In the genomic region with DNA sequence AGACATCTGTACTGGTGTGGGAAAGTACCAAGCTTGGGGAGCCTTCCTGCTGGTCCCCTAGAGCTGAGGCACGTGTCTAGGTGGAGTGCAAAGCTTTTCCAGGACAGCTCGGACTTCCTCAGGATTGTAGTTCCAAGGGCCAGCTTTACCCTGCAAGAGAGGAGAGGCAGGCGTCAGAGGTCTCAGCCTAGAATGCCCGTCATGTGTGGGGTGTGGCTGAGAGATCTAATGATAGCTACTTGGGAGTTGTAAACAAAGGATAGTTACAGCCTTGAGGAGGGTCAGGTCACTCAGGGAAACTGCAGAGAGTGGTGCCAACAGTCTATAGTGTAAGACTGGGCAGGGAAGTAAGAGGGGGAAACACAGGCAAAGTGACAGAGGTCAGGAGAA, we compare ENCODE assay signal across 23 mouse cellular contexts. TPM values are rescaled to one million over a fixed set of nuclear protein-coding genes. Genes with fewer than 3 reads are reported as not detected.
A peak's percentile ranks its signal among the peaks of the same experiment; 100 is the strongest.
DNase-seq lines count a peak whose midpoint lies in the region; ATAC-seq and TF ChIP-seq lines count a peak whose summit lies in the region.
"Had no signal": no experiment of that assay in that cellular context is flagged by ENCODE, and none has a peak within 500 bp of the region (broad histone marks: within the 10 kb centered on the region; RNA-seq: fewer than 3 reads in every experiment).

No protein-coding gene starts in this region.

- 71% methylated on average over 4 of the region's 4 CpGs for WGBS in forebrain, embryonic 15.5 days
- WGBS in forebrain, embryonic 10.5 days, result 71% methylated on average over 4 of the region's 4 CpGs
- WGBS in kidney, embryonic 16.5 days, result 29% methylated on average over 4 of the region's 4 CpGs
- WGBS in intestine, postnatal 0 days, result 12% methylated on average over 4 of the region's 4 CpGs
- 23% methylated on average over 4 of the region's 4 CpGs for WGBS in stomach, embryonic 16.5 days
- WGBS in midbrain, embryonic 14.5 days, result 76% methylated on average over 4 of the region's 4 CpGs

- no peaks in the 10 kb centered on the region for H3K9me3 ChIP-seq in forebrain, embryonic 15.5 days
- H3K9me3 ChIP-seq in forebrain, embryonic 10.5 days, result no peaks in the 10 kb centered on the region
- H3K9me3 ChIP-seq in kidney, embryonic 16.5 days (ENCODE audit: low read length), result no peaks in the 10 kb centered on the region
- H3K9me3 ChIP-seq in intestine, postnatal 0 days (ENCODE audit: control insufficient read depth), result no peaks in the 10 kb centered on the region
- H3K9me3 ChIP-seq in stomach, embryonic 16.5 days (replicated peaks; ENCODE audit: control insufficient read depth, low read length), result no peaks in the 10 kb centered on the region
- no peaks in the 10 kb centered on the region for H3K9me3 ChIP-seq in midbrain, embryonic 14.5 days (ENCODE audit: control insufficient read depth, low read length)
- H3K9me3 ChIP-seq: embryonic facial prominence, embryonic 13.5 days; midbrain, embryonic 12.5 days; neural tube, embryonic 12.5 days had no signal

- H3K27ac ChIP-seq in forebrain, embryonic 15.5 days (replicated peaks), result peak overlapping the region; percentile 35; the same call in 1 of the 2 replicates
- no peak overlapping the region for H3K27ac ChIP-seq in forebrain, embryonic 10.5 days
- no peak overlapping the region for H3K27ac ChIP-seq in kidney, embryonic 16.5 days (ENCODE audit: low read length)
- no peak overlapping the region; the same call in 1 of the 2 replicates for H3K27ac ChIP-seq in intestine, postnatal 0 days (ENCODE audit: low read depth, low read length)
- no peak overlapping the region for H3K27ac ChIP-seq in stomach, embryonic 16.5 days (ENCODE audit: low read length)
- H3K27ac ChIP-seq in midbrain, embryonic 14.5 days (replicated peaks; ENCODE audit: low read depth, low read length), result no peak overlapping the region
- H3K27ac ChIP-seq: embryonic facial prominence, embryonic 13.5 days; heart, adult 2 months; liver, embryonic 14.5 days; macrophage; midbrain, embryonic 12.5 days; neural tube, embryonic 12.5 days had no signal

- no peaks in the 10 kb centered on the region for H3K4me1 ChIP-seq in forebrain, embryonic 15.5 days
- peaks cover 4% of the 10 kb centered on the region; the same call in 1 of the 2 replicates for H3K4me1 ChIP-seq in forebrain, embryonic 10.5 days
- no peaks in the 10 kb centered on the region for H3K4me1 ChIP-seq in kidney, embryonic 16.5 days (ENCODE audit: insufficient read depth, low read length)
- H3K4me1 ChIP-seq in intestine, postnatal 0 days (replicated peaks; ENCODE audit: control insufficient read depth, insufficient read depth, low read length), result no peaks in the 10 kb centered on the region
- no peaks in the 10 kb centered on the region for H3K4me1 ChIP-seq in stomach, embryonic 16.5 days (ENCODE audit: control insufficient read depth, insufficient read depth, low read length)
- no peaks in the 10 kb centered on the region for H3K4me1 ChIP-seq in midbrain, embryonic 14.5 days (ENCODE audit: control insufficient read depth, insufficient read depth, low read length)
- H3K4me1 ChIP-seq: embryonic facial prominence, embryonic 13.5 days; midbrain, embryonic 12.5 days; neural tube, embryonic 12.5 days had no signal

- H3K27me3 ChIP-seq in forebrain, embryonic 15.5 days, result no peaks in the 10 kb centered on the region
- H3K27me3 ChIP-seq in forebrain, embryonic 10.5 days (ENCODE audit: poor library complexity, severe bottlenecking), result no peaks in the 10 kb centered on the region
- no peaks in the 10 kb centered on the region for H3K27me3 ChIP-seq in kidney, embryonic 16.5 days (ENCODE audit: insufficient read depth, low read length)
- H3K27me3 ChIP-seq in intestine, postnatal 0 days (replicated peaks; ENCODE audit: control insufficient read depth, insufficient read depth, low read length), result no peaks in the 10 kb centered on the region
- no peaks in the 10 kb centered on the region for H3K27me3 ChIP-seq in stomach, embryonic 16.5 days (ENCODE audit: control insufficient read depth, insufficient read depth, low read length)
- no peaks in the 10 kb centered on the region for H3K27me3 ChIP-seq in midbrain, embryonic 14.5 days (ENCODE audit: control insufficient read depth, insufficient read depth, low read length)
- H3K27me3 ChIP-seq: embryonic facial prominence, embryonic 13.5 days; neural tube, embryonic 12.5 days; Patski had no signal

- no peak overlapping the region for H3K4me2 ChIP-seq in forebrain, embryonic 15.5 days (replicated peaks)
- H3K4me2 ChIP-seq in kidney, embryonic 16.5 days (replicated peaks; ENCODE audit: low read depth, low read length), result no peak overlapping the region
- H3K4me2 ChIP-seq in intestine, postnatal 0 days (replicated peaks; ENCODE audit: low read depth), result no peak overlapping the region
- H3K4me2 ChIP-seq in stomach, embryonic 16.5 days (ENCODE audit: low read depth, low read length), result no peak overlapping the region
- H3K4me2 ChIP-seq in midbrain, embryonic 14.5 days (ENCODE audit: low read length), result no peak overlapping the region
- H3K4me2 ChIP-seq: embryonic facial prominence, embryonic 13.5 days; midbrain, embryonic 12.5 days; neural tube, embryonic 12.5 days had no signal

- H3K9ac ChIP-seq in forebrain, embryonic 15.5 days (replicated peaks), result no peak overlapping the region
- H3K9ac ChIP-seq in kidney, embryonic 16.5 days (replicated peaks; ENCODE audit: low read length), result no peak overlapping the region
- no peak overlapping the region for H3K9ac ChIP-seq in intestine, postnatal 0 days (ENCODE audit: low read depth, low read length)
- no peak overlapping the region for H3K9ac ChIP-seq in stomach, embryonic 16.5 days (ENCODE audit: low read length)
- H3K9ac ChIP-seq in midbrain, embryonic 14.5 days (replicated peaks; ENCODE audit: low read length), result no peak overlapping the region
- H3K9ac ChIP-seq: embryonic facial prominence, embryonic 13.5 days; liver, embryonic 14.5 days; midbrain, embryonic 12.5 days; neural tube, embryonic 12.5 days had no signal

- H3K4me3 ChIP-seq in forebrain, embryonic 15.5 days, result no peak overlapping the region
- no peak overlapping the region for H3K4me3 ChIP-seq in forebrain, embryonic 10.5 days
- H3K4me3 ChIP-seq in kidney, embryonic 16.5 days (ENCODE audit: low read length), result no peak overlapping the region
- H3K4me3 ChIP-seq in intestine, postnatal 0 days (ENCODE audit: low read depth, low read length), result no peak overlapping the region
- H3K4me3 ChIP-seq in stomach, embryonic 16.5 days (replicated peaks; ENCODE audit: low read length), result no peak overlapping the region
- H3K4me3 ChIP-seq in midbrain, embryonic 14.5 days (replicated peaks; ENCODE audit: low read depth, low read length), result no peak overlapping the region
- H3K4me3 ChIP-seq: embryonic facial prominence, embryonic 13.5 days; heart, adult 2 months; midbrain, embryonic 12.5 days; neural tube, embryonic 12.5 days had no signal

- no peaks in the 10 kb centered on the region for H3K36me3 ChIP-seq in forebrain, embryonic 15.5 days
- no peaks in the 10 kb centered on the region for H3K36me3 ChIP-seq in forebrain, embryonic 10.5 days (replicated peaks)
- no peaks in the 10 kb centered on the region for H3K36me3 ChIP-seq in kidney, embryonic 16.5 days (ENCODE audit: insufficient read depth, low read length)
- H3K36me3 ChIP-seq in intestine, postnatal 0 days (ENCODE audit: control insufficient read depth, insufficient read depth), result no peaks in the 10 kb centered on the region
- no peaks in the 10 kb centered on the region for H3K36me3 ChIP-seq in stomach, embryonic 16.5 days (ENCODE audit: control insufficient read depth, insufficient read depth, low read length)
- H3K36me3 ChIP-seq in midbrain, embryonic 14.5 days (ENCODE audit: control insufficient read depth, insufficient read depth, low read length), result no peaks in the 10 kb centered on the region
- H3K36me3 ChIP-seq: embryonic facial prominence, embryonic 13.5 days; midbrain, embryonic 12.5 days; neural tube, embryonic 12.5 days had no signal

- no peak for DNase-seq in forebrain, embryonic 10.5 days (ENCODE audit: extremely low spot score, low spot score)
- DNase-seq in kidney, postnatal 36 days, result peak; percentile 28 to 40
- DNase-seq in midbrain, embryonic 14.5 days, result no peak
- no peak for DNase-seq in MN1 (ENCODE audit: low spot score)
- DNase-seq: adrenal gland, adult 8-10 months; cerebellum, postnatal 10 days; gastrocnemius, postnatal 25 days; heart, adult 2 months; kidney, adult 18-20 months; thymus, adult 2 months had no signal

- no peak for TF ChIP-seq CTCF in intestine, postnatal 0 days (IDR thresholded peaks at IDR 0.05; ENCODE audit: low read depth)

- no peak for ATAC-seq in forebrain, embryonic 15.5 days (replicated peaks)
- ATAC-seq in kidney, embryonic 16.5 days (ENCODE audit: low FRiP score, low TSS enrichment), result no peak
- peak; percentile 79 for ATAC-seq in intestine, postnatal 0 days
- ATAC-seq in stomach, embryonic 16.5 days (ENCODE audit: insufficient read depth, low FRiP score), result 0 out of 2 replicates have a peak, but pooled peaks have one; percentile 50
- ATAC-seq in midbrain, embryonic 14.5 days (ENCODE audit: low FRiP score, low TSS enrichment), result no peak
- ATAC-seq: hindbrain, embryonic 16.5 days; Patski had no signal

RNA-seq across cellular contexts. Expression of gene Dio1, which starts 14.7 kb away (rescaled TPM):
- not detected in 2 replicates for polyA plus RNA-seq in forebrain, embryonic 15.5 days (2015; fragmentation: Nextera tagmentation; extraction: Ambion mirVana)
- not detected in 2 replicates for polyA plus RNA-seq in forebrain, embryonic 10.5 days (2016; fragmentation: Nextera tagmentation; extraction: Ambion mirVana)
- polyA plus RNA-seq in kidney, embryonic 16.5 days (2015; fragmentation: Nextera tagmentation; extraction: Ambion mirVana), result 0.47 and 0.68 TPM in 2 replicates
- polyA plus RNA-seq in intestine, postnatal 0 days (2015; fragmentation: Nextera tagmentation; extraction: Ambion mirVana), result 59.7 and 67.4 TPM in 2 replicates
- 0.39 and 0.80 TPM in 2 replicates for polyA plus RNA-seq in stomach, embryonic 16.5 days (2015; fragmentation: Nextera tagmentation; extraction: Ambion mirVana)
- polyA plus RNA-seq in midbrain, embryonic 14.5 days (2014; fragmentation: Nextera tagmentation; extraction: Ambion mirVana), result not detected in 2 replicates
- polyA plus RNA-seq: brain, embryonic 14.5 days; embryonic facial prominence, embryonic 13.5 days; frontal cortex, adult 2 months; heart, adult 2 months; hindbrain, embryonic 16.5 days; liver, embryonic 14.5 days; macrophage; midbrain, embryonic 12.5 days; neural tube, embryonic 12.5 days; Patski had no signal

RNA-seq across cellular contexts. Expression of gene Yipf1, which starts 21.9 kb away (rescaled TPM):
- 53.2 and 54.3 TPM in 2 replicates for polyA plus RNA-seq in forebrain, embryonic 15.5 days (2015; fragmentation: Nextera tagmentation; extraction: Ambion mirVana)
- polyA plus RNA-seq in forebrain, embryonic 10.5 days (2016; fragmentation: Nextera tagmentation; extraction: Ambion mirVana), result 37.1 and 38.8 TPM in 2 replicates
- 54.7 and 57.3 TPM in 2 replicates for polyA plus RNA-seq in kidney, embryonic 16.5 days (2015; fragmentation: Nextera tagmentation; extraction: Ambion mirVana)
- 127 and 147 TPM in 2 replicates for polyA plus RNA-seq in intestine, postnatal 0 days (2015; fragmentation: Nextera tagmentation; extraction: Ambion mirVana)
- 58.6 and 58.9 TPM in 2 replicates for polyA plus RNA-seq in stomach, embryonic 16.5 days (2015; fragmentation: Nextera tagmentation; extraction: Ambion mirVana)
- 55.2 and 61.9 TPM in 2 replicates for polyA plus RNA-seq in midbrain, embryonic 14.5 days (2014; fragmentation: Nextera tagmentation; extraction: Ambion mirVana)

RNA-seq across cellular contexts. Expression of gene Hspb11, which starts 38.9 kb away (rescaled TPM):
- polyA plus RNA-seq in forebrain, embryonic 15.5 days (2015; fragmentation: Nextera tagmentation; extraction: Ambion mirVana), result 37.1 and 41.7 TPM in 2 replicates
- polyA plus RNA-seq in forebrain, embryonic 10.5 days (2016; fragmentation: Nextera tagmentation; extraction: Ambion mirVana), result 20.6 and 23.2 TPM in 2 replicates
- polyA plus RNA-seq in kidney, embryonic 16.5 days (2015; fragmentation: Nextera tagmentation; extraction: Ambion mirVana), result 32.8 and 34.1 TPM in 2 replicates
- polyA plus RNA-seq in intestine, postnatal 0 days (2015; fragmentation: Nextera tagmentation; extraction: Ambion mirVana), result 25.5 and 27.0 TPM in 2 replicates
- 28.1 and 39.1 TPM in 2 replicates for polyA plus RNA-seq in stomach, embryonic 16.5 days (2015; fragmentation: Nextera tagmentation; extraction: Ambion mirVana)
- 38.2 and 45.7 TPM in 2 replicates for polyA plus RNA-seq in midbrain, embryonic 14.5 days (2014; fragmentation: Nextera tagmentation; extraction: Ambion mirVana)

RNA-seq across cellular contexts. Expression of gene Lrrc42, which starts 38.9 kb away (rescaled TPM):
- 57.4 and 57.7 TPM in 2 replicates for polyA plus RNA-seq in forebrain, embryonic 15.5 days (2015; fragmentation: Nextera tagmentation; extraction: Ambion mirVana)
- 89.5 and 95.6 TPM in 2 replicates for polyA plus RNA-seq in forebrain, embryonic 10.5 days (2016; fragmentation: Nextera tagmentation; extraction: Ambion mirVana)
- 96.2 and 108 TPM in 2 replicates for polyA plus RNA-seq in kidney, embryonic 16.5 days (2015; fragmentation: Nextera tagmentation; extraction: Ambion mirVana)
- polyA plus RNA-seq in intestine, postnatal 0 days (2015; fragmentation: Nextera tagmentation; extraction: Ambion mirVana), result 27.7 and 29.5 TPM in 2 replicates
- polyA plus RNA-seq in stomach, embryonic 16.5 days (2015; fragmentation: Nextera tagmentation; extraction: Ambion mirVana), result 52.7 TPM in 2 replicates
- polyA plus RNA-seq in midbrain, embryonic 14.5 days (2014; fragmentation: Nextera tagmentation; extraction: Ambion mirVana), result 47.5 and 50.7 TPM in 2 replicates

Comparison
In these comparisons a context has a peak if more than half of its experiments do, and no peak if none do; other contexts are left out.
1. ATAC-seq: peak in intestine, postnatal 0 days (single experiment) and stomach, embryonic 16.5 days (single experiment); none in forebrain, embryonic 15.5 days (single experiment), kidney, embryonic 16.5 days (single experiment) and midbrain, embryonic 14.5 days (single experiment).
2. DNase-seq: peak in kidney, postnatal 36 days (2 of 2); none in forebrain, embryonic 10.5 days (single experiment), midbrain, embryonic 14.5 days (single experiment) and MN1 (single experiment).
3. RNA of gene Dio1, which starts 14.7 kb away (polyA plus RNA-seq): 59.7 to 67.4 TPM in intestine, postnatal 0 days; 0.39 to 0.80 TPM in stomach, embryonic 16.5 days, 0.47 to 0.68 TPM in kidney, embryonic 16.5 days, not detected in midbrain, embryonic 14.5 days, not detected in forebrain, embryonic 15.5 days and not detected in forebrain, embryonic 10.5 days; every median in the first group is over 10 times any median in the second.